Mouse (Mus musculus) thymus, postnatal 4 days (tissue): ENCODE data around the gene Kcnip1.

ENCODE experiments used
- DNase-seq: peaks from one replicate; pipeline ENCODE4 v3.0.0; 2021

Gene Kcnip1

GRCm38 (mm10) chr11:33890382-33890781 is 102.6 kb downstream of the Kcnip1 start:
- DNase-seq = no peak

GRCm38 (mm10) chr11:33887660-33888059 is 105.3 kb downstream of the Kcnip1 start:
- DNase-seq = no peak

DNA sequence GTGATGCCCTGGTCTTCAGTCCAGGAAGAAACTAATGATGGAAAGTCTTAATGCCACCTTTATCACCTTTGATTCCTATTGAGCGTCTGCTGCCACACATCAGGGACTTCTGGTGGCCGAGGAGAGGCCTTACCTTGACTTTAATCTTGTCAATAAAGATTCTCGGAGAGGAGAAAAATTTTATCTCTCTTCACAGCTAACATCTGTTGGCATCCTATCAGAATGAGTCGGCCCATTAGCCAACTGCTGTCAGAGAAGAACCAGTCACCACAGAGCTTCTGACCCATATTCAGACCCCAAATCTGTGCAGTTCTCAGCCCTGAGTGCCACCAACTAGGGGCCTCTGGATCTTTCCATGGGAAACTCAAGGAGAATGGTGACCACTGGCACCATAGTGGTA is 107.0 kb downstream of the Kcnip1 start:
- no peak for DNase-seq

- DNase-seq = no peak
Measured at GRCm38 (mm10) chr11:33882731-33883328, 110.1 kb downstream of the Kcnip1 start.

DNA sequence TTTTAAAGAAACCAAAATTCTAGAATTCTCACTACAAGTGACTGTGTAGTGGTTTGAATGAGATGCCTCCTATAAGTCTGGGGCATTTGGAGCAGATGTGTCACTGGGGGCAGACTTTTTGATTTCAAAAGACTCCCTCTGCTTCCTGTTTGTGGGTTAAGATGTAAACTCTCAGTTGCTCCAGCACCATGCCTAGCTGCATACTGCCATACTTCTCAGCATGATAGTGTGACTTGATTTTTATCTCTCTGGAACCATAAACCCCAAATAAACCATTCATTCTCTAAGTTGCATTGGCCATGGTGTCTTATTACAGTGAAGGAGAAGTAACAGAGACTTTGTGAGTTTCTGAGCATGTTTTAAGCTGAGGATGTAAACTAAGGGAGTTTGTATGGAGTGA is 118.0 kb downstream of the Kcnip1 start:
- DNase-seq = no peak

GRCm38 (mm10) chr11:33873071-33873781 is 119.7 kb downstream of the Kcnip1 start:
- no peak for DNase-seq

GRCm38 (mm10) chr11:33872716-33873048 is 120.3 kb downstream of the Kcnip1 start:
- no peak for DNase-seq

DNA sequence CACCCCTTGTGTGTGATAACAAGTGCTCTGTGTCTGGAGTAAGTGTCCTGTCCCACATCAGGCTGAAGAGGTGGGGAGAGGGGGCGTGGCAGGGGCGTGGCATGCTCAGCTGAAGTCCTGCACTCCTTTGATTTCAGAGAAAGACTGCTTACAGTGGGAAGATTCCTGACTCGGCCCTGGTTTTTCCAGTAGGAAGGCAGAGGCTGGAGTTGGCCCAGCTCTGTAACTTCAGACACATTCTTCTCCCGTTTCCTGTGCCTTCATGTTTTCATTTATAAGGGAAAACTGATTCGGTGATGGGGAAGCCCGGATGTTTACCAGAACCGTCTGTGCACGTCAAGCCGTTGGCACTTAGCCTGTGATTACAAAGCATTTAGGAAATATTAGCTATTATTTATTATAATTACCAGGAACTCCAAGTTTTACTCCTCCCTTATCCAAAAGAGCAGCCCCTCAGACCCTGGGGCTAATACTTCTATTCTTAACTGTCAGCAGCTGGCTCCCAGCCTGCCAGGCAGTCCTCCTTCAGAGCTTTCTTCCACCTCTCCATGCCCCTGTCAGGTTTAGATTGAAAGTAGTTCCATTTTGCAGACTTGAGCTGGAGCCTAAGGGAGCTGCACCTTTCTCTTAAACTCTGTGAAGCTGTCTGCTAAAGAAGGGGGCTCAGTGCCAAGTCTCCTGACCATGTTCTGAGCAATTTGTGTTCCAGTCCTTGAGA is 120.8 kb downstream of the Kcnip1 start:
- no peak for DNase-seq

DNA sequence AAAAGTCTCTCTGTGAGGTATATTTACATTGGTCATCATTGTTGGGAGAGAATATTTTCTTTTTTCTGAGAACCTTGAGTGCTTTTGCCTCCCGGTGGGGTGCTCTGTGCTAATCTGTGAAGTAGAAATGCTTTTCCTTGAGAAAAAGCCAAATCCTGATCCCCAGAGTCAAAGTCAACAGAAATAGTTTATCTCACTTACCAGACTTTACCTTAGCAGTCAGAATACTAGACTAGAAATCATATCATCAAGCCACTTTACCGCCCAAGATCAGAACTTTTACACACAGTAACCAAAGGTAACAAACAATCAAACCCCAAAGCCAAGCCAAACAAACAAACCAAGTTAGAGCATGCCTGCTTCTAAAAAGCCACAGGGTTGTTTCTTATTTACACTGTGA is 122.7 kb downstream of the Kcnip1 start:
- no peak for DNase-seq

DNA sequence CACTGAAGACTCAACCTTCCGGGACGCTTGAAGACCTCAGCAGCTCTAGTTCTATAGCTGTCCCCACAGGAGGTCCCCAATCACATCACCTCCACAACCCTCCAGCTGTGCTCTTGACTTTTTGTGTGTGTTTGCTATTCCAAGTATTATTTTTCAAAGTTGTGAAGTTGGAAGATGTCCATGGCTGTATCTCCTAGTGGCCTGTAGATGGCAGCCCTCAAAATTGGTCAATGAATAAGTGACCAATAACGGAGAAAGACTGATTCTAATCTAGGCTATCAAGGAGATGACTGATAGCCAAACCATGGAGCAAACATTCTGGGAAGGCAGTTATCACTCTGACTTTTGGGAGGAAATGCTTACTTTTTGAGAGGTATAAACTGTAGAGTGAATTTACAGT is 123.4 kb downstream of the Kcnip1 start:
- DNase-seq = no peak

GRCm38 (mm10) chr11:33866775-33867174 is 126.2 kb downstream of the Kcnip1 start:
- no peak for DNase-seq

DNA sequence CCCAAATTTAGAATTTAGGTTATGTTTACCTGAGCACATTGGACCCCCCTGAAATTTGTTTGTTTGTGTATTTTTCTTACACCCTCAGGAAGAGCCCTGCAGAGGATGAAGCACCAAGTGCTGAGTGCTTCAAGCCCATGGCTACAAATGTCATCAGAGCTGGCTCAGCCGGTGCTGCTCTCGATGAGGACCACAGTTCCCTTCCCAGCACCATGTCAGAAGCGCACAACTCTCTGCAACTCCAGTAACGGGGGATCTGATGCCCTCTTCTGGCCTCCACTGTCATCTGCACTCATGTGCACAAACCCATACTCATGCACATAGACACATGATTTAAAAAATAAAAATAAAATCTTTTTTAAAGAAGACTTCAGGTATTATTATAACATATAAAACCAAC is 128.7 kb downstream of the Kcnip1 start:
- no peak for DNase-seq

DNA sequence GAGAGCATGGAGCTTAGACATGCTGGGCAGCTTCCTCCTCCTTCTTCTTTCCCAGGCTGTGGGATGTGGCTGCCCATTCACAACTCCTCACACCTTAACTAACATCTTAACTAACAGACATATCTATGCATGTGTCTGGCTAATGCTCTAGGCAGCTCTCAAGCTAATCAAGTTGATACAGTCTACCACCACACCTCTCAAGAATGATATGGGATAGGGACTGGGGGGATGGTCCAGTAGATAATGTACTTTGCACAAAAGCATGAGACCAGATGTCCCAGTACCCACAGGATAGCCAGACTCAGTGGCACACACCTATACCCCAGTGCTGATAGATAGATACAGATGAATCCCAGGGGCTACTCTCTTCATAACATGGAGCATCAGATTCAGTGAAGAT is 131.1 kb downstream of the Kcnip1 start:
- no peak for DNase-seq

DNA sequence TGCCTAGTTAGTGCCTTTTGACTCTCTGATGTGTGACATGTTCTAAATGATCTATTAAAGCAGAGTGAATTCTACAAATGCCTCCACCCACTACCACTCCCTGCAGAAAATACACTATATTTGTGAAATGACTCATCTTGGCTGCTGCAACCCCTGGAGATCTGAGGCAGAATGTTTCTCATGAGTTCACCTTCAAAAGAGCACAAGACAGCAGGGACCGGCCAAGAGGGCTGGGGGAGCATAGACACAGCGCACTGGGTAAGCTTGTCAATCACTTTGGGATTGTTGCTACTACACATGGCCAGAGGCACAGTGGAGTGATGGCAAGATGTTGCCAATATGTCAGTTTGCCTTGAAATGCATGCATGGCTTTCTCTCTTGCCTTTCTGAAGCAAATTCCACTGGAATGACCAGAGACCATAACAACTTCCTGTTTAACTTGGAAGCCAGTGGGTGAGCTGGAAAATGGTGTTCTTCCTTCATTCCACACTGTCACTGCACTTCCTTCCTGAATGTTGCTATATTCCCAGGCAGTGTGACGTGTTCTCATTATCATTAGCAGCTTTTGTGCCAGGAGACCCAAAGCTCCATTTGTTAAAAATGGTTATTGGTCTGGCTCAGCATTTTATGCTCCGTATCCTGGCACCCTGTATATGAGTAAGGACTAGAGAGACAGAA is 131.9 kb downstream of the Kcnip1 start:
- DNase-seq = no peak

- no peak for DNase-seq
Measured at GRCm38 (mm10) chr11:33849614-33850013, 143.3 kb downstream of the Kcnip1 start.

- no peak for DNase-seq
Measured at GRCm38 (mm10) chr11:33848685-33849084, 144.3 kb downstream of the Kcnip1 start.

DNA sequence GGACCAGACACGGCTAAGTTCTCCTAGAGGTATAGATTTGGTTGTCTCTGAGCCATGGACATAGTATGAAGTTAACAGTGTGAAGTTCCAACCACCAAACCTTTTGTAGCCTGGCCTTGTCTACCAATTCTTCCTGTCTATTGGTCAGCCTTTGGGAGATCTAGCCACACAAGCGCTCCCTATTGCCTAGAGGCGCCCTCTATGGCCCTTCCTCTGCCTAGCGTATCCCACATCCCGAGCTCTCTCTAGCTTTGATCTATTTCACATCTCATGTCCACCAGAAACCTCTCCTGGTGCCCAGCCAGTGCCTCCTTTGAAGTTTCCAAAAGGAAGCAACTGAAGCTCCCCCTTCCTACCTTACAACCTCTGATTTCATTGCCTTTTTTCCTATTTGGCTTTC is 147.0 kb downstream of the Kcnip1 start:
- no peak for DNase-seq

DNA sequence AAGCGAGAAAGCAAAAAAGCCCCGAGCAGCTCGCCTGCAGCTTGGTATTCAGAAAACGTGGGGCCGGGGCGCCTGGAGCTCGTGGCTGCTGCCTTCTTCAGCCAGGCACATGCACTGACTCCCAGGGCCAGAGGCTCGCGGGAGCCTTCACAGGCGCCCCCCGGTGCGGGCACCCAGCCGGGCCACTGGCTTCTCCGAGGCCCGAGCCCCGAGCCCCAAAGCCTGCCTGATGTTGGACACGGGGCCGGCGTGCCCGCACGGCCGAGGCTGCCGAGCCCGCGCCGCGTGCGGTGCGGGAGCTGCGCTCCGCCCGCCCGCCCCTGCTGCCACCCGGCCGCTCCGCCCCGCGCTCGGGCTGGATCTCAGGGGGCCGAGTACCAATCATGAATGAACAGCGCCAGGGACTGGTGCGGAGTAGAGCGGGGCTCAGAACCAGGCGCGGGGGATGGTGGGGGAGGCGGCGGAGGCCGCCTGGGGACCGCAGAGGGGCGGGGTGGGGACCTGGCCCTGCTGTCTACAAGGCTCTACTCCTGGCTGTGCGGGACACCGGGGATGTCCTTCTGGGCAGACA is 149.6 kb downstream of the Kcnip1 start:
- DNase-seq = no peak

- no peak for DNase-seq
Measured at GRCm38 (mm10) chr11:33839049-33839448, 153.9 kb downstream of the Kcnip1 start.

GRCm38 (mm10) chr11:33829774-33830173 is 163.2 kb downstream of the Kcnip1 start:
- no peak for DNase-seq

DNA sequence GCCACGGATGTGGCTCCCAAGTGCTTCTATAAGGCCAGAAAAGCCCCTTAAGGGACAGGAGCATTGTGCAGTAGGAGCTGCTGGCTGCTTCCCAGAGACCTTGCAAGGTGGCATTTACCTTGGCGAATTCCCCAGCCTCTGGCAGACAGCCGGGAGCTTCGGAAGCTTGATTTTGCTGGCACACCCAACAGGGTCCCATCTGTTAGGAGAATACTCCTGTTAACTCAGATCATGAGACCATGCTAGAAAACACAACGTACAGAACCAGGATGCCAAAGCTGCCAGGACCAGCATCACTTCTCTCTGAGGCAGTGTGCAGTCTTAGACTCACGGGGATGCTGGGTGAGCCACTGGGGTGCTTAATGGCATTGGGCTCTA is 165.1 kb downstream of the Kcnip1 start:
- no peak for DNase-seq

DNA sequence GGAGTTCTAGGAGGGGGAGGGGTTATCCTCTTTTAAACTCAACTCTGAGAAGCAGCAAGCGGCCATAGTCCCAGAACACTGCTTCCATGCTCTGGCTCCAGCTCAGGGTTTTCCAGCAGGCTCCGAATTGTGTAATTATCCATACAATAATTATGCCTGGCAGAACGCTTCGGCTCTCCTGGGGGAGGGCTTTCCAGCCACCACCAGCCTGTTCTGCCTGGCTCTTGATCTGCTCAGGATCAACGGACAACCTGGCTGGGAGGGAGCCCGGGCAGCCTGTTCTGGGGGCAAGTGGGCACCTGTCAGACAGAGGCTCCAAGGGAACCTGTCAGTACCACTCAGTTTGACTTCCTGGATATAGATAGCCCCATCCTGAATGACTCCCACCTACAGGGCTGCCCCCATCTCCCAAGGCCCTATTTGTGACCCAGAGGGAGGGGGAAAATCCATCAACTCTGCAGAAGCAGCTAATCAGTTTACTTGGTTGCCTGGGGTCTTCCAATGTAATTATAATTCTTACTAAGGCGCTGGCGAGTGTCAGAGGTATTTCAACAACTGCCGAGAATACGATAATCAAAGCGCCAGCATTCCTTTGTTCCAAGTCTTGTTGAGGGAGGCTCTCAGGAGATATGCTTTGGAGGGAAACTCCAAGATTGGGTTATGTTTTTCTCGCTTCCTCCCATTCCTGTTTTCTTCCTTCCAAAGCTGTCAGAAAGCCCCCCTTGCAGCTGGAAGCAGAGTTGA is 165.7 kb downstream of the Kcnip1 start:
- no peak for DNase-seq

DNA sequence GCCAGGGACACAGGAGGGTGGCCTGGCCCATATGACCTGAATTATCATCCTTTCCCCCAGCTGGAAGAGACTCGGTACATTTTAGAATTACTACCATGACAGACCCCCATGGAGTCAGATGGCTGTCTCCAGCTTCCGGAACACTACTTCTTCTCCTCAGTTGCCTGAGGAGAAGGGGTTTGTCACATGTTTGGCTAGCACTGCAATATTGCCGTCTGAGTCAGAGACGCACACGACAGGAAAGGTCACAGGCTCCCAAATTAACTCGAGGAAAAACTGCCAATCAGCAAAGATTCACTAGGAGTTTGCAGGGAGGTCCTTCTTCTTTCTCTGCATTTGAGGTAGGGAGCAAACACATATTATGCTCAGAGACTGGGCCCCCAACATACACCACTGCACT is 168.2 kb downstream of the Kcnip1 start:
- no peak for DNase-seq
